Mouse (Mus musculus) heart, embryonic 11.5 days (tissue): ENCODE results near the gene Fam178b. TPM values are rescaled to one million over a fixed set of nuclear protein-coding genes. Genes with fewer than 3 reads are reported as not detected.

ENCODE experiments used
- ATAC-seq: fragments of 200-750 bp; cut with Nextera tagmentation; replicated peaks from 2 replicates; pipeline ENCODE4 v1.8.0; 2017; ENCODE audit warnings: moderate library complexity; ENCODE audit not compliant: insufficient number of reproducible peaks, low FRiP score, low TSS enrichment
- H3K27ac ChIP-seq: fragments of 300-500 bp; sonication (generic); 2 replicates; pipeline ENCODE4 v1.5.1; 2014; ENCODE audit warnings: mild to moderate bottlenecking, low read depth, low read length
- H3K27me3 ChIP-seq: fragments of 300-500 bp; sonication (generic); 2 replicates; pipeline ENCODE4 v1.6.1; 2014; ENCODE audit warnings: mild to moderate bottlenecking, low read length, mixed read lengths; ENCODE audit not compliant: control insufficient read depth, insufficient read depth
- H3K36me3 ChIP-seq: fragments of 300-500 bp; sonication (generic); 2 replicates; pipeline ENCODE4 v1.6.1; 2014; ENCODE audit warnings: mild to moderate bottlenecking, low read length, moderate library complexity, mixed read lengths; ENCODE audit not compliant: control insufficient read depth, insufficient read depth
- H3K4me1 ChIP-seq: fragments of 300-500 bp; sonication (generic); 2 replicates; pipeline ENCODE4 v1.6.1; 2014; ENCODE audit warnings: low read length; ENCODE audit not compliant: control insufficient read depth, insufficient read depth
- H3K4me2 ChIP-seq: fragments of 300-500 bp; sonication (generic); 2 replicates; pipeline ENCODE4 v1.6.1; 2014; ENCODE audit warnings: mild to moderate bottlenecking, moderate library complexity
- H3K4me3 ChIP-seq: fragments of 300-500 bp; sonication (generic); 2 replicates; pipeline ENCODE4 v1.5.1; 2014; ENCODE audit warnings: low read depth, low read length
- H3K9ac ChIP-seq: fragments of 300-500 bp; sonication (generic); 2 replicates; pipeline ENCODE4 v1.6.1; 2014; ENCODE audit warnings: mild to moderate bottlenecking, low read depth, low read length, moderate library complexity
- H3K9me3 ChIP-seq: fragments of 300-500 bp; sonication (generic); replicated peaks from 2 replicates; pipeline ENCODE4 v1.6.1; 2016; ENCODE audit warnings: low read length; ENCODE audit not compliant: control insufficient read depth
- WGBS: fragments of 180-500 bp; shearing (Covaris S2); extraction: QIAGEN DNeasy Blood & Tissue Kit; methylation state at CpG from one replicate; pipeline ENCODE4 v1.1.7; 2014; ENCODE audit not compliant: insufficient replicate concordance; 5-methylcytosine and 5-hydroxymethylcytosine counted together
- polyA plus RNA-seq: library from polyadenylated mRNA; unstranded; fragments of >200 nt; fragmentation: Nextera tagmentation; extraction: Ambion mirVana; gene quantifications from 2 replicates; pipeline ENCODE4 v1.2.1, GENCODE M21; 2014

Fam178b gene
- polyA plus RNA-seq, 1 experiment from 2014 or later, result 3.5 TPM

GRCm38 (mm10) chr1:36573524-36573923, 109.5 kb downstream of the Fam178b start:
- Histone ChIP-seq H3K4me3 (no peak overlapping the region), H3K4me2 (no peak overlapping the region), H3K36me3 (no peaks in the 10 kb centered on the region), H3K9me3 (no peaks in the 10 kb centered on the region), H3K4me1 (peaks cover 25% of the 10 kb centered on the region), H3K27ac (no peak overlapping the region), H3K9ac (no peak overlapping the region), H3K27me3 (no peaks in the 10 kb centered on the region)
- ATAC-seq, result no peak
- 77% methylated on average over 8 of the region's 8 CpGs for WGBS

DNA sequence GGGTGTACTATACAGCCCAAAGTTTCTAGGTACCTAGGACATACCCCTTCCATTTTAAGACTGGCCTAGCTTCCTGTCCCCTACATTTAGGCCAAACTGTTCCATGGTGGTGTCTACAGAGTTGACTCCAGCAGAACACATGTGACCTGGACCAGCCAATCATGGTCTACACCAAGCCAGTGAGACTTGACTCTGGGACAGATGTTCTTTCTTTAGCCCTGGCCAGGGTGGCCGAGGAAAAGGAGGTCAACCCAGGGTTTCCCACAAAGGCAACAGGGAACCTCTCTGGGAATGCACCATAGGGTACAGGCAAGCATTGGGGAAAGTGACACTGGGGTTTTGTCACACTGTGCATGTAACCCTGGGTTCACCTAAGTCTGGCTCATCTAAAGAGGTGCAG, 110.3 kb downstream of the Fam178b start:
- H3K9ac ChIP-seq, result no peak overlapping the region
- ATAC-seq, result no peak
- no peaks in the 10 kb centered on the region for H3K27me3 ChIP-seq
- H3K27ac ChIP-seq, result no peak overlapping the region
- no peak overlapping the region for H3K4me3 ChIP-seq
- peaks cover 30% of the 10 kb centered on the region for H3K4me1 ChIP-seq
- H3K9me3 ChIP-seq, result no peaks in the 10 kb centered on the region
- WGBS, result 76% methylated on average over 1 of the region's 1 CpGs
- H3K36me3 ChIP-seq, result no peaks in the 10 kb centered on the region
- H3K4me2 ChIP-seq, result no peak overlapping the region

- Histone ChIP-seq H3K9ac (no peak overlapping the region), H3K27me3 (no peaks in the 10 kb centered on the region), H3K4me2 (no peak overlapping the region), H3K4me3 (no peak overlapping the region), H3K36me3 (no peaks in the 10 kb centered on the region), H3K27ac (no peak overlapping the region), H3K4me1 (peaks cover 28% of the 10 kb centered on the region), H3K9me3 (no peaks in the 10 kb centered on the region)
- WGBS, result 61% methylated on average over 2 of the region's 2 CpGs
- no peak for ATAC-seq
Observed at GRCm38 (mm10) chr1:36572140-36572700, 110.8 kb downstream of the Fam178b start.

DNA sequence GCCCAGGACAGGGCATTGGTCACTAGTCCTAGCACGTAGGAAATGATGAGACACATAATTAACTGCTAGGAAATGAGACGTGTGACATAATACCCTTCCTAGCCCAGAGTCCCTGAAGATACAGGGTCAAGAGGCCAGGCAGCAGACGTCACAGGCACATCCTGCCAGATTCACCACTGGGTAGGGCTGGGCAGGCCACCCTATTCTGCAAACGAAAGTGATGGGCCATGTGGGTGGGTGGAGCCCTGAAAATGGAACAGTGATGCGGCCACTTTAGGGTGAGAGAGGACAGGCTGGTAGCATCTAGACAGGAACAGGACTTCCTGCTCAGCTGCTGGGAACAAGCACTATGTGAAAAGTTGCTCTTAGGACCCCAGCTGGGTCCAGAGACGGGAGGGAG, 111.4 kb downstream of the Fam178b start:
- Histone ChIP-seq H3K27me3 (no peaks in the 10 kb centered on the region), H3K36me3 (no peaks in the 10 kb centered on the region), H3K9ac (no peak overlapping the region), H3K27ac (no peak overlapping the region), H3K4me2 (no peak overlapping the region), H3K4me3 (no peak overlapping the region), H3K4me1 (peaks cover 26% of the 10 kb centered on the region), H3K9me3 (no peaks in the 10 kb centered on the region)
- ATAC-seq, result no peak
- 29% methylated on average over 6 of the region's 6 CpGs for whole genome bisulfite sequencing

DNA sequence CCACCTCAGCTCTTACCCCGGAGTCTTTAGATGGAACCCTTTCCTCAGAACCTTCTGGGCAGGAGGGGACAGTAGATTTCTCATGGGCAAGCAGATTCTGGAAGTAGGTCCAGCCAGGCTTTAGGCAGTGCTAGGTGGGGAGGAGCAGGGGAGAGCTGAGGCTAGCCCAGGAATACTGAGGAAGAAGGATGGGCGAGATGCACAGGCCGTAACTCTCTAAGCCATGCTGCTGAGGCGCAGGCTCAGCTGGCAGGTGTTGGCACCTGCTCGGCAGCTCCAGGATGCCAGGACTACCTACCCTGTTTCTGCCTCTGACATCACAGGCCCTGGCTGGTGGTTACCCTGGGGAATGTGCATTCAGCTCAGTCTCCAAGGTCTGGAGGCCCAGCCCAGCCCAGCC, 112.7 kb downstream of the Fam178b start:
- Histone ChIP-seq H3K9me3 (no peaks in the 10 kb centered on the region), H3K4me2 (no peak overlapping the region), H3K4me3 (no peak overlapping the region), H3K36me3 (no peaks in the 10 kb centered on the region), H3K27me3 (no peaks in the 10 kb centered on the region), H3K27ac (no peak overlapping the region), H3K4me1 (peaks cover 29% of the 10 kb centered on the region), H3K9ac (no peak overlapping the region)
- WGBS, result 77% methylated on average over 5 of the region's 5 CpGs
- ATAC-seq, result no peak

DNA sequence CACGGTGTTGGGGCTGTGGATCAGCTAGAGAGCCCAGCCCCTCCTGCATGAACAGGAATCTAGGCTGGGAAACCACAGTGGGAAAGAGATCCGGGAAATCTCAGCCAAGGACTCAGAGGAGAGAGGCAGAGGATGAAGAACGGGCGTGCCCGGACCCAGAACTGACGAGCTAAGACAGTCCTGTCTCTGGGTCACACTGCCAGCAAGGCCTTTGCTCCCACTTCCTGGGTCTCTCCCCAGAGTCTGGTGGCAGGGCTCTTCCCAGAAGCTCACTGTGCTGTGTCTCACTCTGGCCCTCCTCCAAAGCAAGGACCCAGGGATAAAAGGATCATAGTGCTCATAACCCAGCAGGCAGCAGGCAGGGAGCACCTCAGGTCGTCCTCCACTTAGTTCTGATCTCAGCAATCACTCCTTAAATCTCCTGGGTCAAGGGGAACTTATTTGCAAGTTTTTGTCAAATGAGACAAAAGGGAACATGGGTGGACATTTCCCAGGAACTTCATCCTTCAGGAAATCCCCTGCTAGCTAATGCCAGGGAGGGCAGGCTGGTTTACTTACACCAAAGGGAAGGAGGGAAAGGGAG, 113.2 kb downstream of the Fam178b start:
- H3K36me3 ChIP-seq, result no peaks in the 10 kb centered on the region
- no peak for ATAC-seq
- no peak overlapping the region for H3K9ac ChIP-seq
- no peak overlapping the region for H3K4me3 ChIP-seq
- no peaks in the 10 kb centered on the region for H3K27me3 ChIP-seq
- no peak overlapping the region for H3K4me2 ChIP-seq
- H3K4me1 ChIP-seq, result peaks cover 29% of the 10 kb centered on the region
- WGBS, result 62% methylated on average over 7 of the region's 7 CpGs
- H3K9me3 ChIP-seq, result no peaks in the 10 kb centered on the region
- no peak overlapping the region for H3K27ac ChIP-seq

DNA sequence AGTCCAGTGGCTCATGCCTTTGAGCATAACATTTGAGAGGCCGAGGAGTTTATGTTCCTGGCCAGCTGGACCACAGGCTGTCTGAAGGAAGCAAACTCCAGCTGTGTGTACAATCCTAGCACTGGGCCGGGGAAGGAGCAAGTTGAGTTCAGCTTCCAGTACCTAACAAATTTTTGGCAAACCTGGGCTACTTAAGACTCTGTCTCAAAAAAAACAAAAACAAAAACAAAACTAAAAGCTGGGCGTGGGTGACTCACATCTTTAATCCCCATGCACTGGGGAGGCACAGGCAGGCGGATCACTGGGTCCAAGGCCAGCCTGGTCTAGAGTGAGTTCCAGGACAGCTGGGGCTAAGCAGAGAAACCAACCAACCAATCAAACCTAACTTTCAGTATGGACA, 114.2 kb downstream of the Fam178b start:
- Histone ChIP-seq H3K9me3 (no peaks in the 10 kb centered on the region), H3K4me3 (no peak overlapping the region), H3K27me3 (no peaks in the 10 kb centered on the region), H3K27ac (no peak overlapping the region), H3K4me1 (peaks cover 38% of the 10 kb centered on the region), H3K36me3 (no peaks in the 10 kb centered on the region), H3K9ac (no peak overlapping the region), H3K4me2 (no peak overlapping the region)
- WGBS, result 80% methylated on average over 4 of the region's 4 CpGs
- ATAC-seq, result no peak

DNA sequence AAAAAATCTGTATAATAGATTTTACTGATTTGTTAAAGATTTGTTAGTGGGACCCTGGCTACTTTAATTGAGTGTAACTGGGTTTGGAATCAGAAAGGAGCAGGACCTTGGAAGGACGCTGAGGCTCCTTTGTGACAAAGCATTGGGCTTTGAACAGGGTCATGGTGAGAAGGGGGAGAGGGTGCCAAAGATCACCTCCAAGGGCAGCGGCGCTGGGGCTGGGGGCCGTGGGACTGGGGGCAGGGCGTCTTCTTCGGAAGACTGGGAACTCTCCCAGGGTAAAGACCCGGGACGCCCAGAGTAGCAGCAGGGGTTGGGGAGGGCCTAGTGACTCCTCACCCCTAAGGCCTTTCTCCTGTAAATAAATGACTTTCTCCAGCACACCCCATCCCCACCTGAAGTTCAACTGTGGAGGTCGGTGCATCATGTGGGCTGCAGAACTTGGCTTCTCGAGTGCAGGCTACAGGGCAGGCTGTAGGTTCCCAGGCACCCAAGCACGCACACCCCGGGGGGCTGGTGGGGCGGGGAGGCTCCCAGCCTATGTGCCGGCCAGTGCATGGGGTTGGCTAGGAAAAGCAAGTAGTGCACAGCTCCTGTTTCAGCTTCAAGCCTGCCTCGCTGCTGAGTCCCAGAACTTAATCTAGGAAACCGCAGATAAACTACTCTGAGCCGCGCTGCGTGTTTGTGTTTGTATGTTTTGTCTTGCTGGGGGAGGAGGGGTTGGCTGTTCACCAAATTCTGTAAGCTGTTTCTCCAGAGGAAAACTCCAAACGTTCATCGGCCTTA, 115.0 kb downstream of the Fam178b start:
- Histone ChIP-seq H3K27ac (no peak overlapping the region), H3K36me3 (no peaks in the 10 kb centered on the region), H3K9ac (no peak overlapping the region), H3K4me3 (no peak overlapping the region), H3K4me1 (peaks cover 44% of the 10 kb centered on the region), H3K9me3 (no peaks in the 10 kb centered on the region), H3K4me2 (no peak overlapping the region), H3K27me3 (no peaks in the 10 kb centered on the region)
- 39% methylated on average over 21 of the region's 21 CpGs for WGBS
- no peak for ATAC-seq
